Mouse (Mus musculus) layer of hippocampus, postnatal 25 days (tissue): Measurements from ENCODE around the gene Pmm1. TPM values are rescaled to one million over a fixed set of nuclear protein-coding genes. Genes with fewer than 3 reads are reported as not detected.
"Not testable (repeated sequence)": the region's sequence is repeated elsewhere in the genome, so short reads cannot be mapped to it uniquely, and the experiment has no call there.

Source experiments
- DNase-seq, 2 experiments: peaks; one replicate each; pipeline ENCODE4 v3.0.0; 2022; ENCODE audit warnings: mixed read lengths in 2 of 2, low spot score in 1 of 2; ENCODE audit errors: extremely low spot score in 1 of 2
- total RNA-seq, 2 experiments: library from RNA; stranded (reverse); gene quantifications; 2 replicates each; pipeline ENCODE4 v1.2.3; 2021

The Pmm1 gene
- total RNA-seq: 100 to 1,000 TPM; 209 to 227 TPM

DNA sequence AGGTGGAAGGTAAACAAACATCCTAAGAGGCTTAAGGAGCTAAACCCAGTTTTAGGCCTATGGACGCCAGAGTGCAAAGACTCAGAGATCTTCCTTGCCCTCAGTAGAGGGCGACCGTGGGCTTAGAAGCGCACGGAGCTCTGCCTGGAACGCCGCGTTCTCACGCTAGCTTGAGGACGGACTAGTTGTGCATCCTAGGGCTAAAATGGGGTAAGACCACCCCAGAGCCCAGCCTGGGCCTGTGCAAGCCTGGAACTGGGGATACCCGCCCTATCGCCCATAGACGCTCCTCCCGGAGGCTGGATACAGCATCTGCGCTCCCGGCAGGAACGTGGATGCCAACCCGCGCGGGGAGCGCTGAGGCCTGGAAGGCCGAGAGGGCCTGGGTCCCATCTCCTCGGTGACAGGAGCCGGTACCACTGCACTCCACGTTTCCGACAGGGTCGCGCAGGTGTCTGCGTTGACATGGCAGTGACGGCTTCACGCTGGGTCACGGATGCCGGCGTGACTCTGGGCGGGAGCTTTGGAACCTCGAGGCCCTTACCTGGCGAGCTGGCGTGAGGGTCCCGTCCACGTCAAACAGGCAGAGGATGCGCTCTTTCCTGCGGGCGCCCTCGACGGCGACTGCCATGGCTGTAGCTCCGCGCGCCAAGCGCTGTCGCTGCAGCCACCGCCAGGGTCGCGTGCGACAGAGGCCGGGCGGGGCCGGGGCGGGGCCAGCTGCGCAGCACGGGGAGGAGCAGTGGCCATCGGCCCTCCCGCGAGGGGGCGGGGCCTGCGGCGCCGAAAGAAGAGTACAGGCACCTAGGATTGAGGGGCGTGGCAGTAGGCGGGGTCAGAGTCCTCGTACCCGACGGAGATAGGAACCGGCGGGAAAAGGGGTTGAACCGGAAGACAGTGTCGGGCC lies at the start of gene Pmm1:
Gene Pmm1, minus strand, starts transcription at position 760 of the 907 bp plus-strand sequence.
- peak; percentile 91 for DNase-seq

DNA sequence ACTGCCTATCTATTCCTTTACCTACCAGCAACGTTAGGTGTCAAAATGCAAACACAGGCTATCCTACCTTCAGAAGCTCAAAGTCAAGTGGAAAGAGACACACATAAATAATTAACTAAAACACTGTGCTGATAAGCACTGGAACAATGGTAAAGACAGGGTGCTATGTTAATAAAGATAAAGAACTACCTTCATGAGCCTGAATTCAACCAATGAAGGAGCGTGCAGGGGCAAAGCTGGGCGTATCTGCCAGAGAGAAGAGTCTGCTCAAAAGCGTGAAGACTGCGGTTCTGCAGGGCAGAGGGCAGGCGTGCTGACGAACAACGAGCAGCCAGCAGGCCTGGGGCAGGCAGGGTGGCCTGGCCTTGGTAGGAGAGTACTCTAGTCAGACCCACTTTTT lies 43.5 kb upstream of the Pmm1 start:
- DNase-seq: no peak

DNA sequence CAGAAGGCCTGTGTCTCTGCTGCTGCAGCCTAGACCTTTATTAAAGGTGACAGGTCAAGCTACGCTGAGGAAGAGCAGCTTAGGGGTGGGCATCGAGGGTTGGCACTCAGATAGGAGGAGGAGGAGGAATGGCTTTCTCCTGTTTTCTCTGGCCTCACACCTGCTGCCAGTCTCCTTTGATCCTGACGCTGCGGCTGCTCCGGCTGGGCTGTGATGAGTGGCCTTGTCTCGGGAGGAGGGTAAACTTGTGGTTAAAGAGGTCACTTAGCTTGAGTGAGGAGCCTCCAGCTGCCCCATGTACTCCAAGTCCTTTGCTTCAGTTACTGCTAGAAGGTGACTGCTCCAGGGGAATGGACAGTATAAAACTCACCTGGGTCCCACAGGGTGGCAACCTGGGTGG lies 33.3 kb upstream of the Pmm1 start:
- no peak for DNase-seq

DNA sequence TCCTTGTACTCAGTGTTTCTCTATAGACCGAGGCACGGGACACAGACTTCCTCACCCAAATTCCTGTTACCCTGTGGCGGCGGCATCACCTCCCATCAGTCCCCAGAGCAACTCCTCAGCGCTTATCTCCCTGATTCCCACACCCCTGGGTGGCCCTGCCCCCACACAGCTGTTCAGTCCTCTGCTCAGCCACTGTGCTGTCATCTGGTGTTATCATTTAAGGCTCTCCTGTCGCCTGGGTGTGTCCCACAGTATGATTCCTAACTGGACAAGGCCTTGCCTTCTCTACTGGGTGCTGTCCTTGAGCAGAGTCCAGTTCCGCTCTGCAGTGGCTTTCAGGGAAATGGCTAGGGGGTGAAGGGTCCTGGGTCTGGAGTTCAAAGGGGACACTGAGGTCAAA lies 29.8 kb upstream of the Pmm1 start:
- no peak for DNase-seq

DNA sequence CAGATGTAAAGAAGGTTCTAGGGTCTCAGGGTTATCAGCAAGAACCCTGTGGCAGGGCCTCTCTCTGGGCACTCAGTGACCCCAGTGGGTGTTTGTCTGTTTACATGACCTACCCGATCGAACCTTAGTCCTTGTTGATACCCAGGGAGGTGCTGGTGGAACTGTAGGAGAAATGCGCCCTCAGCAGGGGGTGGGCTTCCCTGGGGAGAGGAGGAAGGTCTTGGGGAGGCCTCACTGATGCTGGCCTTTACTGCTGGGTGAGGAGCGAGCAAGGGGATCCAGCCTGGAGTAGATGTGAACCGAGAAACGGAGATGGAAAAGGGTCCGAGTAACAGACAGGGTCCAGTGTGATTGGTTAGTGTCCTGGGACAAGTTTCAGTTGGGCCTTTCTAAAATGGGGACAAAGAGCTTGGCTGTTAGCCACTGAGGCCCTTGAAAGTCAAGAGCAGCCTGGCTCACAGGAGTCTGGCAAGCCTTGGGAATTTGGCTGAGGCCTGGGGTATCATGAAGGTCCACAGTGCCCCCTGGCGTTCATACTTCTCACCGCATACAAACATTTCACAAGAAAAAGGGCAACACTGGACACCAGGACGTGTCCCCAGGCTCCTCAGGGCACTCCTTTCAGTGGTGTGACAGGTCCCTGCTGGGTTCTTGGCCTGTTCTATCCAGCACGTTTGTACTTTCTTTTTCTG lies 28.8 kb upstream of the Pmm1 start:
- DNase-seq: peak; percentile 79 to 89

DNA sequence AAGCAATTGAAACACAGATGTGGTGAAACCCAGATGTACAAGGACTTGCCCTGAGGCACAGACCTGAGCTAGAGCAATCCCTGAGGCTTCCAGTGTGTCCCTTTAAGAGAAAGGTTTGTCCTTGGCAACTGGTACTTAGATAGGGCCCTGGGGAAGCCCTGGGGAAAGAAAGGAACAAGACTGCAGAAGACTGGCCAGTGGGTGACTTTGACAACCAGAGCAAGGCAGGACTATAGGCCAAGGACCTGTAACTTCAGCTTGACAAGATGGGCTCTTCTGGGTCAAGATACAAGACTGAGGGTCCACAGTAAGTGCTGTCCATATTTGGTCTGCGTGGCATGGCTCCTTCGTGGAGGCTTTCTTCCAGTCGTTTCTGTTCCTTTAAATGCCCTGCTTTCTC lies 26.9 kb upstream of the Pmm1 start, which contains the start of gene Xrcc6:
Gene Xrcc6, plus strand, starts transcription at position 190 of the 400 bp plus-strand sequence.
- DNase-seq: no peak

DNA sequence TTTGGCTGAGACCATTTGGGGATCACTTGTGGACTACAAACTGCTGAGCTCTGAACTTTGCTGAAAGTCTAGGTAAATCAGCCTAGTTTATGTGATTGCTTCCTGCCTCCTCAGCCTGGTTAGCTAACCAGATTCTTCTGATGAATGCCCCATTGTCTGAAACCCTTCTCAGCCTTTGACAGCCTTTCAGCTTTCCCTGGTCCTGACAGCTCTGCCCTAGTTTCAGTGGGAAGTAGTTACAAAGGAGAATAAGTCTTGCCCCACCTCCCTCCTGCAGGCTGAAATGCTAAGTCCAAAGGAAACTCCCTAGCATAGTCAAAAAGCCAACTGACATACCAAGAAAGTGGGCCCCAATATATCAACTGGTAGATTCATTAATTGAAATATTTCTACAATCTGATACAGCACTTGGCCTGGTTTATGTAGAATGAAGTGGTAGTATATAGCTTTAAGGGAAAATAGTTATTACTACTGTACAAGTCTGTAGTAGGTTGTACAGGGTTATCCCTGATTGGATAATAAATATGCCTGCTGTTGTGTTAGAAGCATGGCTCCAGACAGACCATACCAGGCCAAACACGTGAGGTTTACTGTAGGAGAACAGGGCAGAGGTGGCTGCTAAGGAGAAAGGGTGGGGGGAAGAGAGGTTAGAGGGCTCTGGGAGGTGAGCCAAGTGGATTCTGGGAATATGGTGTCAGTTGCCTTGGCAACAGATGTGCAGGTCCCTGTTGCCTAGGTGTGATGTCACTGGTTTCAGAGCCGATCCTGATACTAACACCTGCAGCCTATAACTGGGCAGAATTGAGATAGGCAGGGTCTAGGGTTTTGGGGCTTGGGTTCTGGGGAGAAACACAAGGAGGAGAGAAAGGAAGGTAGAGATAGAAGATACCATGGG lies 24.8 kb upstream of the Pmm1 start:
- no peak for DNase-seq

DNA sequence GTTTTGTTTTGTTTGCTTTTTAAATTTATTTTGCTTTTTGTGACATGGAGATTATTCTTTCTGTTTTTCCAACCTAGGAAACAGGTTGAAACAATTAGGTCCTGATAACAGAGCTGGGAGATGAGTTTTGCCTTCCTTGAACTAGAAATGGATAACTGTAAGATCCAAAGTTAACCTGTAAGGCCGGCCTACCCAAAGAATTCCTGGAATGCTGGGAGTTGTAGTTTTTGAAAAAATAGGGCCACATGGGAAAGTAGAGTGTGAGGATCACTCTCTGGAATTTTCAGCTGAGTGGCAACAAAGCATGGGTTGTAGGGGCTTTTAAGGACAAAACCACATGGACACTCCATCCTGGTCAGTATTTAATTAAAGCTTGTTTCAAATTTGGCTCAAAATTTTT lies 21.4 kb upstream of the Pmm1 start:
- no peak for DNase-seq

DNA sequence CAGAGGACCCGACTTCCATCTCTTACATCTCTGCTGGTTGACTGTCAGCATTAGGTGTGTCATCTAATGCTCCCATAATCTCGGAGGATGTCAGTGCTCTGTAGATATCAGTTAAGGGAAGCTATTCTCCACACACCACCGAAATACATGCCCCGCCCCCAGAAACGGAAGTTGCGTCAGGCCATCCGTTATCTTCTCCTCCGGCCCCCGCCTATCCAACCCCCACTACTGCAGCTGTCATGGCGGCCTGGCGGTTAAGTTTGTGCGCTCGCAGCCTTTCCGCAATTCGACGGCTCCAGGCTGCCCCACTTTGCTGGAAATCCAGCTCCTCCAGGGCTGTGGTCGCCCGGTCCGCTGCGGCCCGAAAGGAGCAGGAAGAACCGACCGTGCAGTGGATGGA lies 19.6 kb upstream of the Pmm1 start, which contains the start of gene 1700029P11Rik:
Gene 1700029P11Rik, plus strand, starts transcription at position 220 of the 400 bp plus-strand sequence.
- DNase-seq: no peak

DNA sequence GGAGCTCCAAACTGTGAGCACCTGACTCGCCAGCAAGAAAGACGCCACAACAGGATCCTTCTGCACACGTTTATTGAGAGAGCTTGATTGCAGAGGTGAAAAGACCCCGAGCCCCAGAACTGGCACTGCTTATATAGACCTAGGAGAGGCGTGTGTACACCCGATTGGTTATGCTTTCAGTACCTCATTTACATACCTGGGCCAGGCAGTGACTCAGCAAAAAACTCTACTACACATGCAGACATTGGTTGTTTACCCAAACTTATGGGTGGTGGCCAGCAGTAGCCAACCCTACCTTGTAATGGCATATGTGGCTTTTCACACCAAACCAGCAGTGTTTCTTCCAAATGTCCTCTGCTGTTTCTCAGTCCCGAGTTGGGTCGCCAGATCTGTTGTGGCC lies 14.4 kb upstream of the Pmm1 start:
- DNase-seq: not testable (repeated sequence)

DNA sequence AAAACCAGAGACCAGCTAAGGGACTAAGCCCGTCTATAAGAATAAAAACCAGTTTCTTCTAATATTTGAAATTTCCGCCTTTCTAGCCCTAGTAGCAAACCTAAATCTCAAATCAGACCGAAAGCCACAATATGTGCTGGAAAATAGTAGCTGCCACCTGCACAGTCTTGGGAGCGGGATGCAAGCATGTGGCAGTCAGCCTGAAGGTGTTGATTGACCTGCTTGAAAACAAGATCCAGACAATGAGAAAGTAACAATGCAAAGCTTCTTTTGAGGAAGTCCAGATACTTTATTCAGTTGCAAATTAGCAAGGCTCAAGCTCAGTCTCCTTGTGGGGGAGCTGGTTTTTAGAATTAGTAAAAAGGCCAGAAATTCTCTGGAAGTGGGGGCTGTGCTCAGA lies 9.8 kb upstream of the Pmm1 start:
- DNase-seq: not testable (repeated sequence)

DNA sequence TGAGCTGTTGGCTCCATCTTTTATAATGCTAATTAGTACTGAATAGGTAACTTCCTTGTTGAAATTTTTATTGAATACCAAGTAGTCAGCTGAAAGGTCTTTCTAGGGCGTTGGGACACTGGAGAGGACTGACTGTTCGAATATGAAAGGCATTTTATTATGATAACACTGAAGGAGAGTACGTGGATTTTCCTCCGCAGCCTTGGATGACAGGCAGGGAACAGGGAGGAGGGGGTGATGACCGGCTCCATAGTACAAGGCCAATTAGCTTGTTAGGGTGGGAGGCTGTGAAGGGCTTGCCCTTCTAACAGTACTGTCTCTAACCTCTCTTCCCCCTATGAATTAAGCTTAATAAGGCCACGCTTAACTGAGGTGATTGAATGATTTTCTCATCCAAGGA lies 8.9 kb upstream of the Pmm1 start:
- DNase-seq: not testable (repeated sequence)

DNA sequence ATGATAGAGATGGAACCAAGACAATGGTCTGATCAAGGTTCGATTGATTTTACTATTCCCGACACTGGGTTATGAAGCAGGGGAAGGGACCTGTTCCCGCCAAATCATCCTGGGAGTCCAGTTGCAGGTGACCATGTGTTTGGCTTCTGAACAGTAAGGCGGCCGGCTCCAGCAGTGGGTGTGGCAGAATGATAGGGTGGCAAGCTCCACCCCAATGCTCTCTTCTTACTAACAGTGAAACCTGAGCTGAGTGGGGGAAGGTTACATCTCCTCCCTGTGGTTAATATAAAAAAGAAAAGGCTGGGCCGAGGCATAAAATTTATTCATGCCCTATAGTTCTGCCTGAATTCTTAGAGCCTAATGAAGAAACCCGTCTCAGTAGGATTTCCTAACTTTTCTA lies 8.4 kb upstream of the Pmm1 start:
- no peak for DNase-seq

DNA sequence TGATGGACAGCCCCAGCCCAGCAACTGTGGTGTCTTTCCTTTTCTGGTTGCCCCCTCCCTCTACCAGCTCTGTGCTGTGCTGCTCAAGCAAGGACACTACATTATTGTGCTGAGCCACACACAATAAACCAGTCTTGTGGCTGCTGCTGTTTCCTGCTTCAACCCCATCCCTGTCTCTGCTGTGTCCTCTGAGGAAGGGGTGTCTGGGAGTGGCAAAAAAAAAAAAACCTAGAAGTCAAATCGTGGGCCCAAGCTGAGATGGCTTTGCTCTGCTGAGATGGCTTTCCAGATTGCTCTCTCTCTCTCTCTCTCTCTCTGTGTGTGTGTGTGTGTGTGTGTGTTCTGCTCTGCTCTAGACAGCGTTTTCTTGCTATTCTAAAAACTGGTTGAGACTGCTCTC lies 7.7 kb upstream of the Pmm1 start:
- no peak for DNase-seq

DNA sequence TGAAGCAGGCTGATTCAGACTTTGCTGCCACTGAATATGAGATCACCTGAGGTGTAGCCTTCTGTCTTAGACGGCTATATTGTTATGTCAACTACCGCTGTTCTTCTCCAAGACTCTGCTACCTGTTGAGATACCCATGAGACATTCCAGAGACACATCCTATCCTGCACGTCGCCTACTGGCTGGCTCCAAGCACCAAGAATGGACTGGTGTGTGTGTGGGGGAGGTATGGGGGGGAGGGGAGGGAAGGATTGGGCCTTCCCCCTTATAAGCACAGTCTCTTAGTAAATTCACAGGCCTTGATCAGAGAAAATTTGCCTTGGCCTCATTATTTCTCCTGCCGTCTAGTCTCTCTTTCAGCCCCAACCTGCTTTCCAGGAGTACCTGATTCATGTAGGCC lies 7.1 kb upstream of the Pmm1 start:
- no peak for DNase-seq

DNA sequence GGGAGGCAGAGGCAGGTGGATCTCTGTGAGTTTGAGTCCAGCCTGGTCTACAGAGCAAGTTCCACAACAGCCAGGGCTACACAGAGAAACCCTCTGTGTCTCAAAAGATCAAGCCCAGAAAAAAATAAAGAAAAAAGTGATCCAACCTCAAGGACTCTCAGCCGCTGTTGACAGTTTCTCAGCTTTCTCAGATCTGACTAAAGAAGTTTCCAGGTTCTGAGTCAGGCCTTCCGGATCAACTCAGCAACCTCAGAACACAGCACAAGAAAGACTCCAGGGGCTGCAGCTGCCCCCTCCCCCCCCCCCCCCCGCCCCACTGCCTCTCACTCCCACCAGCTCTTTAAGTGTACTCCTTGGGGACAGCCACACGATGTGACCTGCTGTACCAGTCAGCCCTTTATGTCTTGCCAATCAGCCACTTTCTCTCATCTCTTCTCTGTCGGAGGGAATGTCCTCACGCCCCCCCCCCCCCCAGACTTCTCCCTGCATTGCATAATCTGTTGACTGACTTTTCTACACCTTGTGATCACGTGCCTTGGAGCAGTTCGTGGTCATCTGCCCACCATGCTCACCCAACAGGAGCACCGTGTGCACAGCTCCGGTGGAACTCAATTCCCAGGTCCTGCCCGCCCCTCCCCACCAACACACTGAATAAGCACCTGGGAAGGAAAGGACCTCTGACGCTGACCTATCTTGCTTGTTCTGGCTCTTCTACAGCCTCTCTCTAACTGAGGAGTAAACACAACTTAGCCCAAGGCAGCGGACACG lies 5.5 kb upstream of the Pmm1 start:
- no peak for DNase-seq

DNA sequence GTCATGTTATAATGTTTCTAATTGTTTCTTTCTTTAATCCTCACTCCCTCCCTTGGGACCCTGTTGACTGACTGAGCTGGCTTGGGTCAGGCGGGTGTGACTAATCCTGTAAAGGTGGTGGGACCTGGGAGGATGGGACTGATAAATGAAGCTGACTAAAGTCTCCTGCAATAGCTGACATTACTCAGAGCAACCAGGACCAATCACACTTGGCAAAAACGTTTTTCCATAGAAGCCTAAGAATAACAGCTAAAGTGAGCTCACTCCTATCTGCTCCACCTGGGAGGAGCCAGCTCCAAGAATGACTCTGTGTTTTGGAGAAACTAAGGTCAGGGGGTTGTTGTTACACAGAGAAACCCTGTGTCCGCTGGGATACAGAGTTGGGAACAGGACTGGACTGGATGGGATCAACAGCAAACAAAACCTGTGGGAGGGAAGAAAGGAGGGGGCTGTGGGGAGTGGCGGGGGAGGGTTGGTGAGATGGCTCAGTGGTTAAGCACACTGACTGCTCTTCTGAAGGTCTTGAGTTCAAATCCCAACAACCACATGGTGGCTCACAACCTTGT lies 4.3 kb upstream of the Pmm1 start:
- DNase-seq: no peak

DNA sequence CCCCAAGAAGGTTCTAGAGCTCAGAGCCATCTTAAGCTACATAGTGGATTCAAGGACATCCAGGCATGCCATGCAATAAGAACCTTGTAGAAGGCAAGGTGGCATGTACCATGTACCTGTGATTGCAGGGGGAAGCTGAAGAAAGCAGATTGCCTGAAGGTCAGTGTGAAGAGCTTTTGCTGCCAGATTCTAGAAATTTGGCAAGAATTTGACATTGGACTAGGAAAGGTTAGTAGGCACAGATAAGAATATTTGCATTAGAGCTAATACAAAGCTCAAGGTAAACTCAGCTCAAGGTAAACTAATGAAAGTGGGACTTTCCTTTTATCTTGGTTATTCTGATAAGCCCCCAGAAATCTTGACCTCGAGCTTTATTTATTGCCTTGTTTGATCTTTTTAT lies 3.5 kb upstream of the Pmm1 start:
- no peak for DNase-seq

DNA sequence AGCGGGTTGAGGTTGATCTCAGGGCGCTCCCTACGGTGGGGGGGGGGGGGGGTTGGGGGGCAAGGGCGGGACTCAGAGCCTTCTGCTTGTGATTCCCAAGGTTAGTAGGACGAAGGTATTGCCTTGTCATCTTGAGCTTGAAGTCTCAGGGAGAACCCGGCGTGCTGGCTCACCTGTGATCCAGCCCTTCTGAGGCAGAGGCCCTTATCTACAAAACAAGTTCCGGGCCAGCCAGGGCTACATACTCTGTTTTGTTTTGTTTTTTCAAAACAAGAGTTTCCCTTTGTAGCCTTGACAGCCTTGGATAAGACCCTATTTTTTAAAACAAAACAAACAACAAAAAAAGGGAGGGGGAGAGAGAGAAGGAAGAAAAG lies 335 bp upstream of the Pmm1 start:
- no peak for DNase-seq

DNA sequence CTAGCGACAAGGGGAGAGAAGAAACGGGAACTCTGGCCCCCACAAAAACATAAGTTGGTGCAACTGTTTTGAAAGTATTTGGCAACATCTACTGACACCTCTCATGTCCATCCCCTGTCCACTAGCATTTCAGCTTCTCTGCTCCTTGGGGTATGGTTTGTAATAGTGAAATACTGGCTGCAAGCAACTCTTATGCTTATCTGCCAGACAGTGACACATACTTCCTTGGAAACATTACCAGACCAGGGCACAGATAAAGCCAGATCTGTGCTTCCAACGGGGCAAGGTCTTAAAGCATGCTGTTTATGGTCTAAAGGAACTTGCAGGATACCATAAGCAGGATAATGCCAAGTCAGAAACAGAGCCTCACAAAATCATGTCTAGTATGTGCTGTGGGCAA lies 1.8 kb downstream of the Pmm1 start:
- DNase-seq: no peak
